Mouse (Mus musculus) C2C12 (cell line): ENCODE data around the gene Faim2. TPM values are rescaled to one million over a fixed set of nuclear protein-coding genes. Genes with fewer than 3 reads are reported as not detected.

Experiments used
- H3K27me3 ChIP-seq: one replicate; pipeline ENCODE4 v1.6.1; 2011; ENCODE audit not compliant: control insufficient read depth, insufficient read depth, insufficient read length
- H3K36me3 ChIP-seq: one replicate; pipeline ENCODE4 v1.6.1; 2011; ENCODE audit not compliant: control insufficient read depth, insufficient read depth
- H3K4me3 ChIP-seq: one replicate; pipeline ENCODE4 v1.5.1; 2011; ENCODE audit warnings: mild to moderate bottlenecking, control low read depth; ENCODE audit not compliant: poor library complexity, insufficient read depth, severe bottlenecking
- H3K79me2 ChIP-seq: one replicate; pipeline ENCODE4 v1.6.1; 2011; ENCODE audit not compliant: control insufficient read depth, insufficient read depth
- H3K79me3 ChIP-seq: one replicate; pipeline ENCODE4 v1.6.1; 2011; ENCODE audit warnings: low read depth, control low read depth
- H3ac ChIP-seq: one replicate; pipeline ENCODE3; 2011; ENCODE audit warnings: low read depth; ENCODE audit not compliant: control insufficient read depth, insufficient read length
- CEBPB ChIP-seq: IDR thresholded peaks from one replicate; pipeline ENCODE4 v1.6.1; 2011; ENCODE audit warnings: low read depth, mild to moderate bottlenecking, control low read depth, moderate library complexity
- CTCF ChIP-seq: IDR thresholded peaks from one replicate; pipeline ENCODE4 v1.5.1; 2011; ENCODE audit not compliant: control insufficient read depth, insufficient read depth, insufficient read length
- FOSL1 ChIP-seq: IDR thresholded peaks from one replicate; pipeline ENCODE4 v1.8.0; 2011; ENCODE audit warnings: mild to moderate bottlenecking, low read length; ENCODE audit not compliant: poor library complexity, insufficient read depth, severe bottlenecking
- MAX ChIP-seq: IDR thresholded peaks from one replicate; pipeline ENCODE4 v1.6.1; 2011; ENCODE audit warnings: mild to moderate bottlenecking, control low read depth
- MYOD1 ChIP-seq: IDR thresholded peaks from one replicate; pipeline ENCODE4 v1.6.1; 2011; ENCODE audit warnings: low read depth; ENCODE audit not compliant: control insufficient read depth, insufficient read length
- MYOG ChIP-seq: IDR thresholded peaks from one replicate; pipeline ENCODE4 v1.6.1; 2011; ENCODE audit not compliant: control insufficient read depth, insufficient read length; ENCODE audit errors: extremely low read depth
- USF1 ChIP-seq: IDR thresholded peaks from one replicate; pipeline ENCODE4 v1.6.1; 2011; ENCODE audit warnings: low read depth, mild to moderate bottlenecking, control low read depth, moderate library complexity
- polyA plus RNA-seq: library from polyadenylated mRNA; unstranded; fragments of >200 nt; fragmentation: generic; extraction: Trizol; gene quantifications from one replicate; pipeline ENCODE4 v1.2.1, GENCODE M21; 2012; ENCODE audit warnings: missing spikeins

Gene Faim2
- polyA plus RNA-seq, 1 experiment: 0.68 TPM

DNA sequence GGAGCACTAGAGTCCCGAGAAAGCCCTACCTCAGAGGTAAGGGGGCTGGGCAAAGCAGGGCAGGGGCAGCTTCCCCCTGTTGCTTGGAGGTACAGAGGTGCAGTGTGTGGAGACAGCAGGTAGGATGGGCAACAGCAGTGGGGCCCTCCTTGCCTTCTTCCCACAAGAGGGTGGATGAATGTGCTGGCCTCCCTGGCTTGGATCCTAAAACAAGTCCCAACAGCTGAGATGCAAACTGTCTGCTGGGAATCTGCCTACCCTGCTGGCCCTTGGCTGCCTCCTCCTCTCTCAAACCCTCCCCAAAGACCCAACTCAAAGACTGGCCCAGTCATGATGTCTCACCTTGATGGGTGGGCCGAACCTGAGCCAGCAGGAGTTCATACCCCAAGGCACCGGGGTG, 72.5 kb downstream of the Faim2 start:
- peaks cover 14% of the 10 kb centered on the region for H3K79me3 ChIP-seq
- H3K79me2 ChIP-seq: peaks cover 63% of the 10 kb centered on the region
- no peak overlapping the region for H3K4me3 ChIP-seq
- peaks cover 13% of the 10 kb centered on the region for H3K36me3 ChIP-seq
- no peak for TF ChIP-seq CEBPB
- no peak for TF ChIP-seq MAX
- TF ChIP-seq CTCF: no peak
- TF ChIP-seq MYOD1: no peak
- no peak for TF ChIP-seq USF1
- TF ChIP-seq FOSL1: no peak
- no peak for TF ChIP-seq MYOG
- no peak overlapping the region for H3ac ChIP-seq
- no peaks in the 10 kb centered on the region for H3K27me3 ChIP-seq

DNA sequence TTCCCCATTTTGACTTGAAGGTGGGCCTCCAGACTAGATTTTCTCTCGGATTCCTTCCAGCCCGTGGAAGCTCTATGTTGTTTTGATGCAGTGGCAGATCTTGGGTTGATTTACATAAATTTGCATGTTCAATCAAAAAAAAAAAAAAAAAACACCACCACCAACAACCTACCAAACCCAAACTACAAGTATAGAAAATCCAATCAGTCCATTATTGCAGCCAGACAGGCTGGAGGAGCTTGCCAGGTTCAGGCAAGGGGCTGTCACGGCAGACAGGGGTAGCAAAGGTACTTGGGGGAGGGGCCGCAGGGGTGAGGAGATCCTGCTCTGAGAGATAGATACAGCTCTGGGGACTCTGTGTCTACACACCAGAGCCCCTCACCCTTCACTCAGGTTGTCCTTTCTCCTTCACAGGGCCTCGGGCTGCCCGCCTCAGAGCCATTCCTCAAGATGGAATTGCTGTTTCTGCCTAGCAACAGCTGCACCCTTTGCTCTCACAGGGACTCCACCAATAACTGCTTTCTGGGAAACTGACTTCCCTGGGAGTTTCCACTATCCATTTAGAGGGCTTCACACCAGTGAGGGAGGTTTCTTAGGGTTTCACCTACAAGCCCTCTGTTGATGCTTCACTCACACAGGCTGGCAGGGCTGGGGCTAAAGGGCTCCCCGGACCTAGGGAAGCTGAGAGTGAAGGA, 73.2 kb downstream of the Faim2 start:
- Histone ChIP-seq H3K4me3 (no peak overlapping the region), H3ac (no peak overlapping the region), H3K36me3 (peaks cover 13% of the 10 kb centered on the region), H3K79me2 (peaks cover 63% of the 10 kb centered on the region), H3K27me3 (no peaks in the 10 kb centered on the region), H3K79me3 (peaks cover 14% of the 10 kb centered on the region)
- TF ChIP-seq MYOG (no peak), CEBPB (no peak), FOSL1 (no peak), MAX (no peak), CTCF (no peak), MYOD1 (no peak), USF1 (no peak)

DNA sequence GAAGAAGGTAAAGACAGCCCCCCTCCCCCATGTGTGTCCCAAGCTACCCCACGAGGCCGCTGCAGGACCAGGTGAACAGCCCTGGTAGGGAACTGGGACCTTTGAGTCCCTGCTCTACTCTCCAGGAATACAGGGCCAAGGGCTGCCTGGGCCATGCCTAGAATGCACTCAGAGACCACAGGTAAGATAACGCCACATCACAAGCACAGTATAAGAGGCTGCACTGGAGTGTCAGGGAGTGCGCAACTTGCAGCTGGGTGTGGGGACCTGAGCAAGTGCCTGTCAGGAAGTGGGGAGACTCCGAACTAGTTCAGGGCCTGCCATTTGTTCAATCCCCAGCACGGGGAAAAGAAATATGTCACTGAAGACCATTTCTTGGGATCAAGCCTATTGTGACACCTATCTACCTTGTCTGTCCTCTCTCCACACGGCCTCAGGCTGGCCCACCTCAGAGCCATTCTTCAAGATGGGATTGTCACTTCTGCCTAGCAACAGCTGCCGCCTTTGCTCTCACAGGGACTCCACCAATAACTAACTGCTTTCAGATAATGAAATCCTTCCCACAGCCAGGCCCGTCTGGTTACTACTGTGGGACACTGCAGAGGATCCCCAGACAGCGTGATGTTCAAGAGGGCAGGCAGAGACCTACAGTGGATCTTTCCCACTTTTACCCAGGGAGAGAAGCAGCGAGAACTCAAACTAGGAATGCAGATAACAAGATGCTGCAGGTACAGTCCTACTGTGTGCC, 74.6 kb downstream of the Faim2 start:
- H3ac ChIP-seq: no peak overlapping the region
- no peaks in the 10 kb centered on the region for H3K27me3 ChIP-seq
- H3K4me3 ChIP-seq: no peak overlapping the region
- H3K36me3 ChIP-seq: peaks cover 13% of the 10 kb centered on the region
- H3K79me3 ChIP-seq: peaks cover 14% of the 10 kb centered on the region
- TF ChIP-seq FOSL1: no peak
- no peak for TF ChIP-seq USF1
- TF ChIP-seq MAX: no peak
- no peak for TF ChIP-seq CEBPB
- TF ChIP-seq MYOD1: no peak
- peaks cover 71% of the 10 kb centered on the region for H3K79me2 ChIP-seq

DNA sequence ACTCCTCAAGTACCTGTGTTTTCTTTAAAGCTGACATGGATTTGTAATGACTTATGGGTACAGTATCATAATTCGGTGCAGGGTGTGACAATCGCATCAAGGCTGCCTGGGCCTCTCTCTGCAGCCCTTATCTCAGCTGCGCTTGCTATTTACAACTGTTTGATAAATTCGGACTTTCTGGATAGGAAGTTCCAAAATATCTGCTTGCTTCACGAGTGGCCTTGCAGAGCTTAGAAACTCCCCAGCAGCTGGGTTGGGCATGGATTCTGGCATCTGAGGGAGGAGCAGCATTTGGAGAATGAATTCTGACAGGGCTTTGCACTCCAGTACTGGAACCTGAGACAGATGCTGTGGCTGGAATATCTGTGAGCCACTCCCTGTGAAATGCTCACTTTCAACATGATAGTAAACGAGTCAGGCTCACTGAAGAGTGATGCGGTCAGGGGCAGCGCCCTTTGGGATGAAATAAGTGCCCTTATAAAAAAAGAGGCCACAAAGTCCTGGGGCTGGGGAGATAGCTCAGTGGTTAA, 78.1 kb downstream of the Faim2 start:
- Histone ChIP-seq H3K36me3 (peaks cover 10% of the 10 kb centered on the region), H3K4me3 (no peak overlapping the region), H3K79me3 (peaks cover 4% of the 10 kb centered on the region), H3ac (no peak overlapping the region), H3K79me2 (peaks cover 60% of the 10 kb centered on the region), H3K27me3 (no peaks in the 10 kb centered on the region)
- no peak for TF ChIP-seq MYOG
- TF ChIP-seq USF1: no peak
- TF ChIP-seq MYOD1: peak; percentile 40
- no peak for TF ChIP-seq FOSL1
- TF ChIP-seq CTCF: no peak
- TF ChIP-seq MAX: no peak
- no peak for TF ChIP-seq CEBPB

DNA sequence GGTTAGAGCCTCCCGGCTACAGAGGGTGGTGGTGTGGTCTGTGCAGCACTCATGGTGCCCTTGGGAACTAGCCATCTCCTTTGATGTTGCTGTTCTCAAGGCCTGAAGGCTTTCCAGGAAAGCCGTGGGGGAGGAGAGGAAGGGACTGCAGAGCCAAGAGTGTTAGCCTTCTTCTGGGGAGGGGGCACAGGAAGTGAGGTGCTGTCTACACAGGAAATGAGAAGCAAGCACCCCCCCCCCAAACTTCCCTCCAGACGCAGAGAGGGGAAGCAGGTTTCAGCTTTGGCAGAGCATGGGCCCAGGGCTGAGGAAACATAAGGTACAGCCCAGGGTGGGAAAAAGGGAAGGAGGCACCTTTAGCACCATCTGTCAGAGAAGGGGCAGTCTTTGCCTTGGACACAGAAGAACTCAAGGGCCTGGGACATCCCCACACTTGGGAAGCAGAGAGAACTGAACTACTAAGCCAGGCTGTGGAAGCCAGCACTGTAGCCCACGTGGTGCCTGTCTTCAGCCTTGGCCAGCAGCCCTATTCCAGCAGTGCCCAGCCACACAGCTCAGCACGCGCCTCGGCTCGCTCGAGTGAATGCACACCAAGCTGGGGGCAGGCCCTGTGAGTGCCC, 78.7 kb downstream of the Faim2 start:
- Histone ChIP-seq H3K4me3 (no peak overlapping the region), H3K36me3 (peaks cover 8% of the 10 kb centered on the region), H3K79me3 (peaks cover 3% of the 10 kb centered on the region), H3K27me3 (no peaks in the 10 kb centered on the region), H3ac (no peak overlapping the region), H3K79me2 (peaks cover 54% of the 10 kb centered on the region)
- TF ChIP-seq MYOG (no peak), CEBPB (no peak), CTCF (no peak), MYOD1 (no peak), FOSL1 (no peak), MAX (no peak), USF1 (no peak)

Other genes with a start within 250 kb of the Faim2 start
- 24.7 TPM for gene Prpf40b, start 233.1 kb downstream of the Faim2 start, polyA plus RNA-seq
- not detected for gene Fam186b, start 232.3 kb downstream of the Faim2 start, polyA plus RNA-seq
- 76.6 TPM for gene Fmnl3, start 157.7 kb downstream of the Faim2 start, polyA plus RNA-seq
- 372 TPM for gene Tmbim6, start 135.3 kb downstream of the Faim2 start, polyA plus RNA-seq
- 17.7 TPM for gene Nckap5l, start 70.4 kb downstream of the Faim2 start, polyA plus RNA-seq
- 12.4 TPM for gene Bcdin3d, start 53.4 kb downstream of the Faim2 start, polyA plus RNA-seq
- 0.18 TPM for gene Aqp2, start 50.9 kb upstream of the Faim2 start, polyA plus RNA-seq
- gene Aqp5, start 62.6 kb upstream of the Faim2 start, polyA plus RNA-seq: 395 TPM
- not detected for gene Aqp6, start 73.2 kb upstream of the Faim2 start, polyA plus RNA-seq
- 175 TPM for gene Racgap1, start 123.5 kb upstream of the Faim2 start, polyA plus RNA-seq
- gene Asic1, start 142.2 kb upstream of the Faim2 start, polyA plus RNA-seq: 2.2 TPM
- 28.6 TPM for gene Smarcd1, start 174.0 kb upstream of the Faim2 start, polyA plus RNA-seq
- gene Gm17349, start 177.3 kb upstream of the Faim2 start, polyA plus RNA-seq: not detected
- 0.64 TPM for gene Gpd1, start 189.3 kb upstream of the Faim2 start, polyA plus RNA-seq
- gene Cox14, start 197.5 kb upstream of the Faim2 start, polyA plus RNA-seq: 210 TPM
- gene Cers5, start 244.7 kb upstream of the Faim2 start, polyA plus RNA-seq: 101 TPM